Mouse (Mus musculus): ENCODE data around the gene Socs1. TPM values are rescaled to one million over a fixed set of nuclear protein-coding genes. Genes with fewer than 3 reads are reported as not detected.

The Socs1 gene
- total and polyA plus RNA-seq, 2 experiments from 2014 or later, result 4.8 to 5.8 TPM

DNA sequence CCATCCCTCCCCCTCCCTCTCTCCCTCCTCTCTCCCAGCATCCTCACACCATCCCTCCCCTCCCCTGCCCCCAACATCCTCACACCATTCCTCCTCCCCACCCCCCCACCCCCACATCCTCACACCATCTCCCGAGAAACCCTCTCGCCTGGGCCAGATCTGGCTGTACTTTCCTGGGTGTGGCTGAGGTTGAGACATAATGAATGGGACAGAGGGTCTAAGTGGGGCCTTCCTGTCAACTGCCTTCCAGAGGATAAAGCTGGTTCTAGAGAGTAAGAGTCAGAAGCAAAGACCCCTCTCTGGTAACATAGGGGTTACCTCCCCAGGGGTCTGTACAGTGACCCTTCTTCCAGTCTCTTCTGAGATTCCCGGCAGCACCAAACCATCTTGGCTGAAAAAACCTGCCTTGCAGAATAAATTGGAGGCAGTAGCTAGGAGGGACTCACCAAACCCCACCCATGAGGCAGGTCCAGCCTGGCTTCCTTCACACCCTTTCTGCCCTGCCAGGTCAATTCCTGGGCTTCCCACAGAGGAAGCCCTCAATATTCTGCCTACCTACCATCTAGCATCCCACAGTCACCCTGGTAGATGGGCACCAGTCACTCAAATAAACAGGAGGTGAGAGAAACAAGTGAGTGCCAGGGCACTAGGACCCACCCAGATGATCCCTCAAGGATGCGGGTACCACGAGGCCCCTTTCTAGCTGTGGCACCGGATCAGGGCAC lies 21.6 kb downstream of the Socs1 start:
- Histone ChIP-seq H3K27ac (no peak overlapping the region), H3K4me1 (ENCODE audit: insufficient read depth, low read length) (no peaks in the 10 kb centered on the region), H3K4me2 (ENCODE audit: low read depth, low read length) (no peak overlapping the region), H3K4me3 (ENCODE audit: low read length) (no peak overlapping the region), H3K9ac (replicated peaks; ENCODE audit: low read length) (no peak overlapping the region), H3K36me3 (ENCODE audit: insufficient read depth, low read length) (no peaks in the 10 kb centered on the region), H3K9me3 (ENCODE audit: low read length) (no peaks in the 10 kb centered on the region), H3K27me3 (ENCODE audit: insufficient read depth, low read length) (no peaks in the 10 kb centered on the region)
- no peak for ATAC-seq
- DNase-seq (ENCODE audit: low spot score), result no peak
- WGBS, result 59% methylated on average over 6 of the region's 6 CpGs
- no peak for TF ChIP-seq CTCF (IDR thresholded peaks at IDR 0.05; ENCODE audit: low read depth)

DNA sequence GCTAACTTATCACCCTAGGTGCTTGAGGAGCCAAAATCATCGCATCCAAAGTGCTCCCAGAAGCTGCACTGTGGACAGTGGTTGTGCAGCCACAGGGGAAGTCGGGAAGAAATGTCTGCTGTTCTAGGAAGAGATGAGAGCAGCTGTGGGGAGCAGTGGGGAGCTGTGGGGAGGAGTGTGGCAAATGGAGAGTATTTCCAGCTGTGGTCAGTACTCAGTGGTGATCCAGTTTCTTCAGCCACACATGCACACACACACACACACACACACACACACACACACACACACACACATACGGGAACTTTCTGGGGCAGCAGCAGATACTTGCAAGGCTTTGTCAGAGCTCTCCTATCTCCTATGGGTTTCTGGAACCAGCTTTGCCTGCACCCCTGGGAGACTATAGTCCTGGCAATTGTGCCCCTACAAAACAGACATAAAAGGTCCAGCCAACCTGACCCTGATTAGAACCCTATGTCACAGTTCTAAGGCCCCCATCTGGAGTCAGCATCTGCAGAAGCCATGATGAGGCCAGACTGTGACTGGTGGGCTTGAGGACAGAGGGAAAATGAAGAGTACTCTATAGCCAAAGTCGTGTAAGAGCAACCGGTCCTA lies 22.7 kb downstream of the Socs1 start:
- no peak for TF ChIP-seq CTCF (IDR thresholded peaks at IDR 0.05; ENCODE audit: low read depth)
- no peak overlapping the region for H3K9ac ChIP-seq (replicated peaks; ENCODE audit: low read length)
- no peaks in the 10 kb centered on the region for H3K36me3 ChIP-seq (ENCODE audit: insufficient read depth, low read length)
- no peaks in the 10 kb centered on the region for H3K9me3 ChIP-seq (ENCODE audit: low read length)
- DNase-seq (ENCODE audit: low spot score) (no peak), ATAC-seq (no peak)
- no peaks in the 10 kb centered on the region for H3K4me1 ChIP-seq (ENCODE audit: insufficient read depth, low read length)
- no peak overlapping the region for H3K4me2 ChIP-seq (ENCODE audit: low read depth, low read length)
- H3K4me3 ChIP-seq (ENCODE audit: low read length), result no peak overlapping the region
- 74% methylated on average over 5 of the region's 5 CpGs for WGBS
- no peaks in the 10 kb centered on the region for H3K27me3 ChIP-seq (ENCODE audit: insufficient read depth, low read length)
- no peak overlapping the region for H3K27ac ChIP-seq

DNA sequence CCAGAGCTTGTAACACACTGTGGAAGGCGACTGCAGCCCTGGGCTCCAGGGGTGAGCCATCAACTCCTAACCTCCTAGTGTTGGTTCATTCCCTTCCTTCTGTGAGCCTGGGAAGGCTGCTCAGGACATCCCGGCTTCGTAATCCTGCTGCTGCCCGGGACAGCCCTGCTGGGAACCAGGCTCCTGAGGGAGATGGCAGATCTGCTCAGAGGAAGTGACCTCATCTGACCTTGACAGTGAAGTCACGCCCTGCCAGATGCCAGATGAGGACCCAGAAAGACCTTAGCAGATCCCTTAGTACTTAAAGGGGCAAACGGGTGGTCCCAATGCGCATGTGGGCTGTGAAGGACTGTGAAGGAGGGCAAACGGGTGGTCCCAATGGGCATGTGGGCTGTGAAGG lies 24.2 kb downstream of the Socs1 start:
- Histone ChIP-seq H3K27ac (no peak overlapping the region), H3K27me3 (ENCODE audit: insufficient read depth, low read length) (no peaks in the 10 kb centered on the region), H3K4me2 (ENCODE audit: low read depth, low read length) (no peak overlapping the region), H3K9me3 (ENCODE audit: low read length) (no peaks in the 10 kb centered on the region), H3K4me1 (ENCODE audit: insufficient read depth, low read length) (no peaks in the 10 kb centered on the region), H3K9ac (replicated peaks; ENCODE audit: low read length) (no peak overlapping the region), H3K4me3 (ENCODE audit: low read length) (no peak overlapping the region), H3K36me3 (ENCODE audit: insufficient read depth, low read length) (no peaks in the 10 kb centered on the region)
- DNase-seq (ENCODE audit: low spot score) (no peak), ATAC-seq (no peak)
- WGBS, result 76% methylated on average over 8 of the region's 8 CpGs
- TF ChIP-seq CTCF (IDR thresholded peaks at IDR 0.05; ENCODE audit: low read depth), result no peak

DNA sequence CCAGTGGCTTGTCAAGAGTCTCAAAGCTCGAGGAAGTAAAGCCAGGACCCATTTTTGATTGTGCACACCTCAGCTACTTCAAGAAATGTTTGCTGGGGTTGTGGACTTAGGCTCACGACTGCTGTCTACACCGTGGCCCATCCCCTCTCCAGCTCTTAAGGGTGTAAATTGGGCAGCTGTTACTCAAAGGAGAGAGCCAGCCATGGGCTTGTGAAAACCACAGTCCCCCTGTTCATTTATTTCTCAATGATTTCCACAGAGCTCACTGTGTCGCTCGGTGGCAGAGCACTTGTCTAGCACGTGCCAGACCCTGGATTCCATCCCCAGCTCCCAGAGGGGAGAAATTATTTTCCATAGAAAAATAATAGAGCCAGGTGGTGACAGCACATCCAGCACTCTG lies 29.2 kb downstream of the Socs1 start:
- Histone ChIP-seq H3K9ac (replicated peaks; ENCODE audit: low read length) (no peak overlapping the region), H3K4me2 (ENCODE audit: low read depth, low read length) (no peak overlapping the region), H3K27me3 (ENCODE audit: insufficient read depth, low read length) (no peaks in the 10 kb centered on the region), H3K4me3 (ENCODE audit: low read length) (no peak overlapping the region), H3K27ac (no peak overlapping the region), H3K36me3 (ENCODE audit: insufficient read depth, low read length) (no peaks in the 10 kb centered on the region), H3K4me1 (ENCODE audit: insufficient read depth, low read length) (no peaks in the 10 kb centered on the region), H3K9me3 (ENCODE audit: low read length) (no peaks in the 10 kb centered on the region)
- WGBS, result 66% methylated on average over 6 of the region's 6 CpGs
- no peak for TF ChIP-seq CTCF (IDR thresholded peaks at IDR 0.05; ENCODE audit: low read depth)
- ATAC-seq, result no peak
- DNase-seq (ENCODE audit: low spot score), result no peak

- Histone ChIP-seq H3K4me1 (ENCODE audit: insufficient read depth, low read length) (no peaks in the 10 kb centered on the region), H3K27me3 (ENCODE audit: insufficient read depth, low read length) (no peaks in the 10 kb centered on the region), H3K9me3 (ENCODE audit: low read length) (no peaks in the 10 kb centered on the region), H3K4me2 (ENCODE audit: low read depth, low read length) (no peak overlapping the region), H3K27ac (no peak overlapping the region), H3K36me3 (ENCODE audit: insufficient read depth, low read length) (no peaks in the 10 kb centered on the region), H3K9ac (replicated peaks; ENCODE audit: low read length) (no peak overlapping the region), H3K4me3 (ENCODE audit: low read length) (no peak overlapping the region)
- ATAC-seq (no peak), DNase-seq (ENCODE audit: low spot score) (no peak)
- TF ChIP-seq CTCF (IDR thresholded peaks at IDR 0.05; ENCODE audit: low read depth), result no peak
- 85% methylated on average over 3 of the region's 3 CpGs for WGBS
Observed at GRCm38 (mm10) chr16:10754521-10755296, 30.6 kb downstream of the Socs1 start.

GRCm38 (mm10) chr16:10749824-10750223 lies 35.5 kb downstream of the Socs1 start:
- Histone ChIP-seq H3K4me1 (ENCODE audit: insufficient read depth, low read length) (no peaks in the 10 kb centered on the region), H3K9me3 (ENCODE audit: low read length) (no peaks in the 10 kb centered on the region), H3K9ac (replicated peaks; ENCODE audit: low read length) (no peak overlapping the region), H3K27ac (0 out of 2 replicates have a peak overlapping the region, but pooled peaks have one; percentile 26), H3K4me3 (ENCODE audit: low read length) (no peak overlapping the region), H3K4me2 (ENCODE audit: low read depth, low read length) (no peak overlapping the region), H3K27me3 (ENCODE audit: insufficient read depth, low read length) (no peaks in the 10 kb centered on the region), H3K36me3 (ENCODE audit: insufficient read depth, low read length) (no peaks in the 10 kb centered on the region)
- 41% methylated on average over 7 of the region's 7 CpGs for WGBS
- DNase-seq (ENCODE audit: low spot score) (peak; percentile 53), ATAC-seq (peak; percentile 59; the same call in 1 of the 2 replicates)
- TF ChIP-seq CTCF (IDR thresholded peaks at IDR 0.05; ENCODE audit: low read depth), result no peak

Measured in hindbrain, postnatal 0 days (tissue).